Mouse (Mus musculus): ENCODE results near the gene Tns1. TPM values are rescaled to one million over a fixed set of nuclear protein-coding genes. Genes with fewer than 3 reads are reported as not detected.

The Tns1 gene
- polyA plus RNA-seq, 1 experiment from 2014 or later: 11.3 TPM

- Histone ChIP-seq H3K9me3 (ENCODE audit: control insufficient read depth, low read length) (no peaks in the 10 kb centered on the region), H3K4me3 (ENCODE audit: low read depth, low read length) (no peak overlapping the region), H3K9ac (replicated peaks; ENCODE audit: low read depth, low read length) (no peak overlapping the region), H3K4me2 (ENCODE audit: low read depth, low read length) (no peak overlapping the region), H3K36me3 (ENCODE audit: control insufficient read depth, insufficient read depth, low read length) (no peaks in the 10 kb centered on the region), H3K27ac (ENCODE audit: low read depth, low read length) (no peak overlapping the region), H3K4me1 (ENCODE audit: control insufficient read depth, insufficient read depth, low read length) (no peaks in the 10 kb centered on the region), H3K27me3 (ENCODE audit: control insufficient read depth, insufficient read depth, low read length) (no peaks in the 10 kb centered on the region)
- 91% methylated on average over 8 of the region's 8 CpGs for WGBS
- ATAC-seq (ENCODE audit: low read depth): no peak
These were observed 195.9 kb downstream of the Tns1 start for GRCm38 (mm10) chr1:73928385-73928784.

GRCm38 (mm10) chr1:73927819-73928218, 196.4 kb downstream of the Tns1 start:
- Histone ChIP-seq H3K9ac (replicated peaks; ENCODE audit: low read depth, low read length) (no peak overlapping the region), H3K4me1 (ENCODE audit: control insufficient read depth, insufficient read depth, low read length) (no peaks in the 10 kb centered on the region), H3K9me3 (ENCODE audit: control insufficient read depth, low read length) (no peaks in the 10 kb centered on the region), H3K27me3 (ENCODE audit: control insufficient read depth, insufficient read depth, low read length) (no peaks in the 10 kb centered on the region), H3K36me3 (ENCODE audit: control insufficient read depth, insufficient read depth, low read length) (no peaks in the 10 kb centered on the region), H3K4me2 (ENCODE audit: low read depth, low read length) (no peak overlapping the region), H3K4me3 (ENCODE audit: low read depth, low read length) (no peak overlapping the region), H3K27ac (ENCODE audit: low read depth, low read length) (no peak overlapping the region)
- 83% methylated on average over 15 of the region's 15 CpGs for WGBS
- no peak for ATAC-seq (ENCODE audit: low read depth)

GRCm38 (mm10) chr1:73926279-73926678, 198.0 kb downstream of the Tns1 start:
- H3K27ac ChIP-seq (ENCODE audit: low read depth, low read length): no peak overlapping the region
- WGBS: 63% methylated on average over 7 of the region's 7 CpGs
- no peaks in the 10 kb centered on the region for H3K4me1 ChIP-seq (ENCODE audit: control insufficient read depth, insufficient read depth, low read length)
- H3K27me3 ChIP-seq (ENCODE audit: control insufficient read depth, insufficient read depth, low read length): no peaks in the 10 kb centered on the region
- no peak for ATAC-seq (ENCODE audit: low read depth)
- H3K4me3 ChIP-seq (ENCODE audit: low read depth, low read length): no peak overlapping the region
- no peaks in the 10 kb centered on the region for H3K9me3 ChIP-seq (ENCODE audit: control insufficient read depth, low read length)
- no peak overlapping the region for H3K9ac ChIP-seq (replicated peaks; ENCODE audit: low read depth, low read length)
- H3K36me3 ChIP-seq (ENCODE audit: control insufficient read depth, insufficient read depth, low read length): no peaks in the 10 kb centered on the region
- no peak overlapping the region for H3K4me2 ChIP-seq (ENCODE audit: low read depth, low read length)

- Histone ChIP-seq H3K9me3 (ENCODE audit: control insufficient read depth, low read length) (no peaks in the 10 kb centered on the region), H3K27me3 (ENCODE audit: control insufficient read depth, insufficient read depth, low read length) (no peaks in the 10 kb centered on the region), H3K4me2 (ENCODE audit: low read depth, low read length) (no peak overlapping the region), H3K27ac (ENCODE audit: low read depth, low read length) (no peak overlapping the region), H3K9ac (replicated peaks; ENCODE audit: low read depth, low read length) (no peak overlapping the region), H3K4me1 (ENCODE audit: control insufficient read depth, insufficient read depth, low read length) (no peaks in the 10 kb centered on the region), H3K36me3 (ENCODE audit: control insufficient read depth, insufficient read depth, low read length) (no peaks in the 10 kb centered on the region), H3K4me3 (ENCODE audit: low read depth, low read length) (no peak overlapping the region)
- 93% methylated on average over 17 of the region's 18 CpGs for WGBS
- ATAC-seq (ENCODE audit: low read depth): no peak
These were observed 199.2 kb downstream of the Tns1 start for GRCm38 (mm10) chr1:73924871-73925610.

- Histone ChIP-seq H3K4me2 (ENCODE audit: low read depth, low read length) (no peak overlapping the region), H3K27me3 (ENCODE audit: control insufficient read depth, insufficient read depth, low read length) (no peaks in the 10 kb centered on the region), H3K9me3 (ENCODE audit: control insufficient read depth, low read length) (no peaks in the 10 kb centered on the region), H3K36me3 (ENCODE audit: control insufficient read depth, insufficient read depth, low read length) (no peaks in the 10 kb centered on the region), H3K9ac (replicated peaks; ENCODE audit: low read depth, low read length) (no peak overlapping the region), H3K4me3 (ENCODE audit: low read depth, low read length) (no peak overlapping the region), H3K4me1 (ENCODE audit: control insufficient read depth, insufficient read depth, low read length) (no peaks in the 10 kb centered on the region), H3K27ac (ENCODE audit: low read depth, low read length) (no peak overlapping the region)
- WGBS: 87% methylated on average over 5 of the region's 5 CpGs
- no peak for ATAC-seq (ENCODE audit: low read depth)
These were observed 200.0 kb downstream of the Tns1 start for GRCm38 (mm10) chr1:73924210-73924609.

GRCm38 (mm10) chr1:73923185-73923584, 201.1 kb downstream of the Tns1 start:
- Histone ChIP-seq H3K4me2 (ENCODE audit: low read depth, low read length) (no peak overlapping the region), H3K4me1 (ENCODE audit: control insufficient read depth, insufficient read depth, low read length) (no peaks in the 10 kb centered on the region), H3K36me3 (ENCODE audit: control insufficient read depth, insufficient read depth, low read length) (no peaks in the 10 kb centered on the region), H3K9ac (replicated peaks; ENCODE audit: low read depth, low read length) (no peak overlapping the region), H3K27ac (ENCODE audit: low read depth, low read length) (no peak overlapping the region), H3K9me3 (ENCODE audit: control insufficient read depth, low read length) (no peaks in the 10 kb centered on the region), H3K27me3 (ENCODE audit: control insufficient read depth, insufficient read depth, low read length) (no peaks in the 10 kb centered on the region), H3K4me3 (ENCODE audit: low read depth, low read length) (no peak overlapping the region)
- 82% methylated on average over 8 of the region's 8 CpGs for WGBS
- no peak for ATAC-seq (ENCODE audit: low read depth)

GRCm38 (mm10) chr1:73920701-73921100, 203.5 kb downstream of the Tns1 start:
- H3K4me2 ChIP-seq (ENCODE audit: low read depth, low read length): no peak overlapping the region
- no peak overlapping the region for H3K9ac ChIP-seq (replicated peaks; ENCODE audit: low read depth, low read length)
- H3K27ac ChIP-seq (ENCODE audit: low read depth, low read length): no peak overlapping the region
- WGBS: 93% methylated on average over 8 of the region's 8 CpGs
- H3K4me3 ChIP-seq (ENCODE audit: low read depth, low read length): no peak overlapping the region
- H3K36me3 ChIP-seq (ENCODE audit: control insufficient read depth, insufficient read depth, low read length): no peaks in the 10 kb centered on the region
- H3K9me3 ChIP-seq (ENCODE audit: control insufficient read depth, low read length): no peaks in the 10 kb centered on the region
- H3K4me1 ChIP-seq (ENCODE audit: control insufficient read depth, insufficient read depth, low read length): no peaks in the 10 kb centered on the region
- H3K27me3 ChIP-seq (ENCODE audit: control insufficient read depth, insufficient read depth, low read length): no peaks in the 10 kb centered on the region
- ATAC-seq (ENCODE audit: low read depth): no peak

- no peak overlapping the region for H3K27ac ChIP-seq (ENCODE audit: low read depth, low read length)
- no peaks in the 10 kb centered on the region for H3K4me1 ChIP-seq (ENCODE audit: control insufficient read depth, insufficient read depth, low read length)
- H3K27me3 ChIP-seq (ENCODE audit: control insufficient read depth, insufficient read depth, low read length): no peaks in the 10 kb centered on the region
- H3K36me3 ChIP-seq (ENCODE audit: control insufficient read depth, insufficient read depth, low read length): no peaks in the 10 kb centered on the region
- no peaks in the 10 kb centered on the region for H3K9me3 ChIP-seq (ENCODE audit: control insufficient read depth, low read length)
- WGBS: 96% methylated on average over 3 of the region's 3 CpGs
- no peak overlapping the region for H3K4me2 ChIP-seq (ENCODE audit: low read depth, low read length)
- ATAC-seq (ENCODE audit: low read depth): no peak
- no peak overlapping the region for H3K4me3 ChIP-seq (ENCODE audit: low read depth, low read length)
- no peak overlapping the region for H3K9ac ChIP-seq (replicated peaks; ENCODE audit: low read depth, low read length)
These were observed 204.3 kb downstream of the Tns1 start for GRCm38 (mm10) chr1:73919909-73920308.

- Histone ChIP-seq H3K27ac (ENCODE audit: low read depth, low read length) (no peak overlapping the region), H3K4me1 (ENCODE audit: control insufficient read depth, insufficient read depth, low read length) (0 out of 2 replicates have a peak, but pooled peaks cover 4% of the 10 kb centered on the region), H3K27me3 (ENCODE audit: control insufficient read depth, insufficient read depth, low read length) (no peaks in the 10 kb centered on the region), H3K4me2 (ENCODE audit: low read depth, low read length) (no peak overlapping the region), H3K4me3 (ENCODE audit: low read depth, low read length) (no peak overlapping the region), H3K9me3 (ENCODE audit: control insufficient read depth, low read length) (no peaks in the 10 kb centered on the region), H3K9ac (replicated peaks; ENCODE audit: low read depth, low read length) (no peak overlapping the region), H3K36me3 (ENCODE audit: control insufficient read depth, insufficient read depth, low read length) (no peaks in the 10 kb centered on the region)
- ATAC-seq (ENCODE audit: low read depth): no peak
- 80% methylated on average over 11 of the region's 11 CpGs for WGBS
These were observed 206.2 kb downstream of the Tns1 start for GRCm38 (mm10) chr1:73918001-73918400.
